Mouse (Mus musculus) ES-Bruce4 (cell line): ENCODE measurements at regions not wholly inside any gene's neighbourhood (a gene's known extent, or its start where the extent isn't known, plus 50 kb on each side); places are given as distances from the start of the nearest gene placed in this dataset.
"Not testable (repeated sequence)": the region's sequence is repeated elsewhere in the genome, so short reads cannot be mapped to it uniquely, and the experiment has no call there.

Source experiments
- CTCF ChIP-seq: IDR thresholded peaks from one replicate; pipeline ENCODE4 v1.8.1; 2011; ENCODE audit warnings: low read depth, low read length
- POLR2A ChIP-seq: IDR thresholded peaks from one replicate; pipeline ENCODE4 v1.8.1; 2011; ENCODE audit warnings: low read length; ENCODE audit not compliant: insufficient read depth

DNA sequence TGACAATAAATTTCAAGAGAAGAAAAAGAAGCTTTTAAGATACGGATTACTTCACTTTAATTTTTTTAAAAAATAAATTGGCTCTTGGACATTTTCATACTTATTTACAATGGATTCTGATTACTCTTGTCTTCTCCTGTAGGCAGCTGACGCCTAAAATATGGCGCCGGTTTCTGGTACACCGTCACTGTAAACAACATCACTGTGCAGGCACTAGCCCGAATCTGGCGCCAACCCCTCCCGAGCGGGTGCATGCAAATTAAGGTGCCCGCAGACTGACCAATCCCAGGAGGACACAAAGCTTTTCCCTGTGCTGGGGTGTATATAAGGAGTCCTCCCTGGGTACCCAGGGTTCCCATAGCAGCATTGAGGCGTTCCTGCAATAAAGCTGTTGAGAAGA, 157.5 kb downstream of the Wdr20rt start:
- TF ChIP-seq POLR2A, CTCF: not testable (repeated sequence)
